11 mouse cellular contexts compared by ENCODE assay signal in the genomic region with DNA sequence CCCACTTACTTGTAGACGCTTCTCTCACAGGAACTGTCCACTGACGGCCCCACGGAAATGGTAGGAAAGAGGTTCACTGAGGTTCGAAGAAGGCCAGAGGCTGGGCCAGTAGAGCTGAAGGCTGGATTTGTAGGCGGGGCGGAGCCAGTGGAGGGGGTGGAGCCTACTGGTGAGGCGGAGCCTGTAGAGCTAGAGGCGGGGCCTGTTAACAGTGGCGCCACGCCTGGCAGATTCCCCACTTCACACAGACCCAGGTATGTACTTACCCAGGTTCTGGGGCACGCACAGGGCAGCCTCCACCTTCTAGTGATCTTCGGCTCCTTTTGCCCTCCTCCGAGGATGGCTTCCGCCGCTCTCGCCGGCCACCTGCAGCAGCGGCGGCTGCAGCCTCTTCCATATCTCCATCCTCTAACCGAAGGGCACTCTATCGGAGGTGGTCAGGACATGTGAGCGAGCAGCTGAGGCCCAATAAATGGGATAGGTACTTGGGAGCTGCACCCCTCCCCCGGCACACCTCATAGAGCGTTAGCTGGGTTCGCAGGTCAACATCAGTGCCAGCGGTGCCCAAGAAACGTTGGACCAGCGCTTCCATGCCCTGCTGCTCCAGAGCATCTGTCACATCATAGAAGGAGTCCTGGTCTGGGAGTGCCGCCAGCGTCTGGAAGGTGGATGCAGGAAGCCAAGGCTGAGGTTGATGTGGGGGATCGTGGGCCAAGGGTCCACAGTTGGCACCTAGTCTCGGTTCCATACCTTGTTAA. TPM values are rescaled to one million over a fixed set of nuclear protein-coding genes. Genes with fewer than 3 reads are reported as not detected.
A peak's percentile ranks its signal among the peaks of the same experiment; 100 is the strongest.
DNase-seq lines count a peak whose midpoint lies in the region; ATAC-seq and TF ChIP-seq lines count a peak whose summit lies in the region.
"Had no signal": no experiment of that assay in that cellular context is flagged by ENCODE, and none has a peak within 500 bp of the region (broad histone marks: within the 10 kb centered on the region; RNA-seq: fewer than 3 reads in every experiment).

No protein-coding gene starts in this region.

- no peak overlapping the region for H3K27ac ChIP-seq in forebrain, embryonic 11.5 days (ENCODE audit: low read depth, low read length)
- H3K27ac ChIP-seq in midbrain, embryonic 14.5 days (replicated peaks; ENCODE audit: low read depth, low read length), result no peak overlapping the region

- no peak overlapping the region for H3K9ac ChIP-seq in forebrain, embryonic 11.5 days (ENCODE audit: low read length)
- no peak overlapping the region for H3K9ac ChIP-seq in midbrain, embryonic 14.5 days (replicated peaks; ENCODE audit: low read length)

- H3K4me2 ChIP-seq in forebrain, embryonic 11.5 days (ENCODE audit: low read depth, low read length, severe bottlenecking), result no peak overlapping the region
- H3K4me2 ChIP-seq in midbrain, embryonic 14.5 days (ENCODE audit: low read length), result peak overlapping the region; percentile 12; the same call in 1 of the 2 replicates
- H3K4me2 ChIP-seq: liver, embryonic 11.5 days had no signal

- WGBS in forebrain, embryonic 11.5 days, result 44% methylated on average over 32 of the region's 32 CpGs
- 45% methylated on average over 32 of the region's 32 CpGs for WGBS in midbrain, embryonic 14.5 days

- TF ChIP-seq CTCF in E14TG2a.4 (conservative IDR thresholded peaks at IDR 0.05; ENCODE audit: low read length), result no peak

- peak overlapping the region; percentile 81 for H3K4me3 ChIP-seq in E14TG2a.4 (replicated peaks; ENCODE audit: low read length)
- H3K4me3 ChIP-seq in forebrain, embryonic 11.5 days (ENCODE audit: low read depth, low read length), result no peak overlapping the region
- H3K4me3 ChIP-seq in midbrain, embryonic 14.5 days (replicated peaks; ENCODE audit: low read depth, low read length), result no peak overlapping the region

- H3K27me3 ChIP-seq in E14TG2a.4 (ENCODE audit: insufficient read depth, low read length), result peaks cover 4% of the 10 kb centered on the region; the same call in 1 of the 2 replicates
- H3K27me3 ChIP-seq in forebrain, embryonic 11.5 days (ENCODE audit: control insufficient read depth, insufficient read depth, low read length), result no peaks in the 10 kb centered on the region
- H3K27me3 ChIP-seq in midbrain, embryonic 14.5 days (ENCODE audit: control insufficient read depth, insufficient read depth, low read length), result no peaks in the 10 kb centered on the region

- intact Hi-C loops in heart, postnatal 14 days (cut with DNase I), result no loop called here

- peak; percentile 92 for DNase-seq in heart, adult 11 months
- no peak for DNase-seq in heart, postnatal 14 days
- DNase-seq in forebrain, embryonic 11.5 days (ENCODE audit: low spot score), result peak; percentile 54
- peak; percentile 17 for DNase-seq in midbrain, embryonic 14.5 days
- DNase-seq in adrenal gland, adult 2 months, result no peak
- DNase-seq in cerebellum, adult 11-12 months, result no peak
- DNase-seq in kidney, adult 18-20 months, result no peak
- DNase-seq: adrenal gland, postnatal 10 days; retina, postnatal 1 day had no signal

- 0 out of 2 replicates have a peak, but pooled peaks have one; percentile 37 for ATAC-seq in forebrain, embryonic 11.5 days (replicated peaks; ENCODE audit: low FRiP score)
- peak; percentile 22; the same call in 1 of the 2 replicates for ATAC-seq in midbrain, embryonic 14.5 days (ENCODE audit: low FRiP score, low TSS enrichment)

- no peaks in the 10 kb centered on the region for H3K9me3 ChIP-seq in E14TG2a.4 (ENCODE audit: low read length)
- no peaks in the 10 kb centered on the region for H3K9me3 ChIP-seq in forebrain, embryonic 11.5 days (ENCODE audit: control insufficient read depth, low read length)
- no peaks in the 10 kb centered on the region for H3K9me3 ChIP-seq in midbrain, embryonic 14.5 days (ENCODE audit: control insufficient read depth, low read length)

- H3K36me3 ChIP-seq in E14TG2a.4 (ENCODE audit: insufficient read depth, low read length), result peaks cover 43% of the 10 kb centered on the region
- peaks cover 2% of the 10 kb centered on the region; the same call in 1 of the 2 replicates for H3K36me3 ChIP-seq in forebrain, embryonic 11.5 days (ENCODE audit: control insufficient read depth, insufficient read depth, low read length)
- peaks cover 17% of the 10 kb centered on the region for H3K36me3 ChIP-seq in midbrain, embryonic 14.5 days (ENCODE audit: control insufficient read depth, insufficient read depth, low read length)

- peaks cover 71% of the 10 kb centered on the region for H3K4me1 ChIP-seq in E14TG2a.4 (replicated peaks; ENCODE audit: low read depth, low read length)
- H3K4me1 ChIP-seq in forebrain, embryonic 11.5 days (replicated peaks; ENCODE audit: control insufficient read depth, insufficient read depth, low read length), result no peaks in the 10 kb centered on the region
- no peaks in the 10 kb centered on the region for H3K4me1 ChIP-seq in midbrain, embryonic 14.5 days (ENCODE audit: control insufficient read depth, insufficient read depth, low read length)

RNA-seq across cellular contexts. Expression of gene Tmem208, which starts 10.4 kb away (rescaled TPM):
- 10 to 100 TPM; 23.3 to 29.6 TPM for total RNA-seq in heart, postnatal 14 days (2021)
- polyA plus RNA-seq in forebrain, embryonic 11.5 days (2014; fragmentation: Nextera tagmentation; extraction: Ambion mirVana), result 80.7 and 85.0 TPM in 2 replicates
- polyA plus RNA-seq in midbrain, embryonic 14.5 days (2014; fragmentation: Nextera tagmentation; extraction: Ambion mirVana), result 122 and 149 TPM in 2 replicates
- 10 to 100 TPM; 53.7 to 71.4 TPM for total RNA-seq in adrenal gland, adult 2 months (2021)
- 82.8 and 84.1 TPM in 2 replicates for polyA plus RNA-seq in adrenal gland, adult 2 months (2012; rRNA removed)

RNA-seq across cellular contexts. Expression of gene Lrrc29, which starts 10.5 kb away (rescaled TPM):
- 1 to 10 TPM; 1.7 to 1.9 TPM for total RNA-seq in heart, postnatal 14 days (2021)
- 2.0 TPM in 2 replicates for polyA plus RNA-seq in forebrain, embryonic 11.5 days (2014; fragmentation: Nextera tagmentation; extraction: Ambion mirVana)
- polyA plus RNA-seq in midbrain, embryonic 14.5 days (2014; fragmentation: Nextera tagmentation; extraction: Ambion mirVana), result 0.72 and 0.86 TPM in 2 replicates
- total RNA-seq in adrenal gland, adult 2 months (2021), result 1 to 10 TPM; 4.3 to 4.4 TPM
- 8.8 and 11.1 TPM in 2 replicates for polyA plus RNA-seq in adrenal gland, adult 2 months (2012; rRNA removed)

RNA-seq across cellular contexts. Expression of gene Fhod1, which starts 11.2 kb away (rescaled TPM):
- 1 to 10 TPM; 9.2 to 9.4 TPM for total RNA-seq in heart, postnatal 14 days (2021)
- polyA plus RNA-seq in forebrain, embryonic 11.5 days (2014; fragmentation: Nextera tagmentation; extraction: Ambion mirVana), result 2.2 and 2.5 TPM in 2 replicates
- 0.59 and 0.84 TPM in 2 replicates for polyA plus RNA-seq in midbrain, embryonic 14.5 days (2014; fragmentation: Nextera tagmentation; extraction: Ambion mirVana)
- total RNA-seq in adrenal gland, adult 2 months (2021), result 10 to 100 TPM in 1 of 2 experiments, 1 to 10 TPM in 1; 7.6 to 16.5 TPM
- 16.3 and 21.1 TPM in 2 replicates for polyA plus RNA-seq in adrenal gland, adult 2 months (2012; rRNA removed)

RNA-seq across cellular contexts. Expression of gene Slc9a5, which starts 12.1 kb away (rescaled TPM):
- total RNA-seq in heart, postnatal 14 days (2021), result under 1 TPM; 0.83 to 0.86 TPM
- 5.8 and 7.7 TPM in 2 replicates for polyA plus RNA-seq in forebrain, embryonic 11.5 days (2014; fragmentation: Nextera tagmentation; extraction: Ambion mirVana)
- polyA plus RNA-seq in midbrain, embryonic 14.5 days (2014; fragmentation: Nextera tagmentation; extraction: Ambion mirVana), result 8.3 and 10.2 TPM in 2 replicates
- total RNA-seq in adrenal gland, adult 2 months (2021), result under 1 TPM; 0.55 to 0.86 TPM
- 3.3 and 4.1 TPM in 2 replicates for polyA plus RNA-seq in adrenal gland, adult 2 months (2012; rRNA removed)

RNA-seq across cellular contexts. Expression of gene Elmo3, which starts 31.2 kb away (rescaled TPM):
- total RNA-seq in heart, postnatal 14 days (2021), result 1 to 10 TPM in 1 of 2 experiments, under 1 TPM in 1; 0.86 to 1.2 TPM
- 2.4 and 2.6 TPM in 2 replicates for polyA plus RNA-seq in forebrain, embryonic 11.5 days (2014; fragmentation: Nextera tagmentation; extraction: Ambion mirVana)
- 0.55 and 1.1 TPM in 2 replicates for polyA plus RNA-seq in midbrain, embryonic 14.5 days (2014; fragmentation: Nextera tagmentation; extraction: Ambion mirVana)
- 1 to 10 TPM; 5.3 to 6.5 TPM for total RNA-seq in adrenal gland, adult 2 months (2021)
- polyA plus RNA-seq in adrenal gland, adult 2 months (2012; rRNA removed), result 14.2 and 15.4 TPM in 2 replicates

Comparison
In these comparisons a context has a peak if more than half of its experiments do, and no peak if none do; other contexts are left out.
1. DNase-seq: peak in heart, adult 11 months (single experiment), forebrain, embryonic 11.5 days (single experiment) and midbrain, embryonic 14.5 days (single experiment); none in heart, postnatal 14 days (0 of 2), adrenal gland, adult 2 months (single experiment), cerebellum, adult 11-12 months (single experiment) and kidney, adult 18-20 months (single experiment).